Mouse (Mus musculus) heart, embryonic 15.5 days (tissue): Measurements from ENCODE around the gene Pus10. TPM values are rescaled to one million over a fixed set of nuclear protein-coding genes. Genes with fewer than 3 reads are reported as not detected.

Experiments used
- ATAC-seq: fragments of 200-750 bp; cut with Nextera tagmentation; replicated peaks from 2 replicates; pipeline ENCODE4 v1.8.0; 2017; ENCODE audit warnings: low read depth, moderate TSS enrichment; ENCODE audit not compliant: insufficient number of reproducible peaks, insufficient read depth, low FRiP score
- H3K27ac ChIP-seq: fragments of 300-500 bp; sonication (generic); 2 replicates; pipeline ENCODE4 v1.5.1; 2015; ENCODE audit warnings: mild to moderate bottlenecking, inconsistent platforms
- H3K27me3 ChIP-seq: fragments of 300-500 bp; sonication (generic); 2 replicates; pipeline ENCODE4 v1.6.1; 2015; ENCODE audit warnings: inconsistent platforms
- H3K36me3 ChIP-seq: fragments of 300-500 bp; sonication (generic); 2 replicates; pipeline ENCODE4 v1.6.1; 2015; ENCODE audit warnings: mild to moderate bottlenecking, inconsistent platforms
- H3K4me1 ChIP-seq: fragments of 300-500 bp; sonication (generic); replicated peaks from 2 replicates; pipeline ENCODE4 v1.6.1; 2015; ENCODE audit warnings: inconsistent platforms
- H3K4me2 ChIP-seq: fragments of 300-500 bp; sonication (generic); 2 replicates; pipeline ENCODE4 v1.6.1; 2015; ENCODE audit warnings: inconsistent platforms, mild to moderate bottlenecking, moderate library complexity
- H3K4me3 ChIP-seq: fragments of 300-500 bp; sonication (generic); 2 replicates; pipeline ENCODE4 v1.5.1; 2015; ENCODE audit warnings: mild to moderate bottlenecking, inconsistent platforms
- H3K9ac ChIP-seq: fragments of 300-500 bp; sonication (generic); 2 replicates; pipeline ENCODE4 v1.6.1; 2015; ENCODE audit warnings: mild to moderate bottlenecking, inconsistent platforms
- H3K9me3 ChIP-seq: fragments of 300-500 bp; sonication (generic); replicated peaks from 2 replicates; pipeline ENCODE4 v1.6.1; 2016; ENCODE audit warnings: inconsistent platforms
- WGBS: fragments of 180-500 bp; shearing (Covaris S2); methylation state at CpG from one replicate; pipeline ENCODE4 v1.1.7; 2015; ENCODE audit warnings: mixed read lengths; 5-methylcytosine and 5-hydroxymethylcytosine counted together
- polyA plus RNA-seq: library from polyadenylated mRNA; unstranded; fragments of >200 nt; fragmentation: Nextera tagmentation; extraction: Ambion mirVana; gene quantifications from 2 replicates; pipeline ENCODE4 v1.2.1, GENCODE M21; 2015

Gene Pus10
- polyA plus RNA-seq, 1 experiment from 2014 or later = 10.3 TPM

GRCm38 (mm10) chr11:23665798-23666501 is 476 bp downstream of the Pus10 start, which contains the start of gene Pex13:
Gene Pex13 (minus strand): TSS chr11:23665959.
- Histone ChIP-seq H3K27me3 (no peaks in the 10 kb centered on the region), H3K4me1 (peaks cover 10% of the 10 kb centered on the region), H3K9me3 (no peaks in the 10 kb centered on the region), H3K4me2 (peak within 1 kb of the TSS; percentile 68), H3K9ac (peak within 1 kb of the TSS; percentile 88), H3K4me3 (peak within 1 kb of the TSS; percentile 80), H3K36me3 (no peaks in the 10 kb centered on the region), H3K27ac (peak within 1 kb of the TSS; percentile 96)
- ATAC-seq = peak; percentile 95
- under 1% methylated on average over 48 of the region's 49 CpGs for WGBS

- no peaks in the 10 kb centered on the region for H3K36me3 ChIP-seq
- H3K27ac ChIP-seq = peak overlapping the region; percentile 96
- peaks cover 12% of the 10 kb centered on the region for H3K4me1 ChIP-seq
- peak; percentile 18 for ATAC-seq
- H3K4me2 ChIP-seq = peak overlapping the region; percentile 68
- H3K27me3 ChIP-seq = no peaks in the 10 kb centered on the region
- peak overlapping the region; percentile 80 for H3K4me3 ChIP-seq
- no peaks in the 10 kb centered on the region for H3K9me3 ChIP-seq
- H3K9ac ChIP-seq = peak overlapping the region; percentile 88
- 6% methylated on average over 5 of the region's 5 CpGs for WGBS
Observed at GRCm38 (mm10) chr11:23666526-23666925, 1.1 kb downstream of the Pus10 start.

GRCm38 (mm10) chr11:23667128-23667527 is 1.7 kb downstream of the Pus10 start:
- no peak overlapping the region for H3K9ac ChIP-seq
- no peak for ATAC-seq
- H3K36me3 ChIP-seq = 0 out of 2 replicates have a peak, but pooled peaks cover 1% of the 10 kb centered on the region
- H3K9me3 ChIP-seq = no peaks in the 10 kb centered on the region
- H3K27me3 ChIP-seq = no peaks in the 10 kb centered on the region
- WGBS = 42% methylated on average over 3 of the region's 3 CpGs
- H3K4me2 ChIP-seq = peak overlapping the region; percentile 68
- no peak overlapping the region for H3K27ac ChIP-seq
- H3K4me1 ChIP-seq = peaks cover 12% of the 10 kb centered on the region
- H3K4me3 ChIP-seq = peak overlapping the region; percentile 80

GRCm38 (mm10) chr11:23672256-23672749 is 6.8 kb downstream of the Pus10 start:
- H3K36me3 ChIP-seq = peaks cover 35% of the 10 kb centered on the region
- no peak overlapping the region for H3K4me3 ChIP-seq
- no peak for ATAC-seq
- H3K9me3 ChIP-seq = no peaks in the 10 kb centered on the region
- 86% methylated on average over 4 of the region's 4 CpGs for WGBS
- no peak overlapping the region for H3K9ac ChIP-seq
- no peaks in the 10 kb centered on the region for H3K27me3 ChIP-seq
- H3K4me2 ChIP-seq = no peak overlapping the region
- H3K4me1 ChIP-seq = peaks cover 3% of the 10 kb centered on the region; the same call in 1 of the 2 replicates
- no peak overlapping the region for H3K27ac ChIP-seq

- 0 out of 2 replicates have a peak, but pooled peaks cover 1% of the 10 kb centered on the region for H3K4me1 ChIP-seq
- H3K27ac ChIP-seq = no peak overlapping the region
- no peaks in the 10 kb centered on the region for H3K27me3 ChIP-seq
- 94% methylated on average over 5 of the region's 5 CpGs for WGBS
- H3K4me3 ChIP-seq = no peak overlapping the region
- H3K9ac ChIP-seq = no peak overlapping the region
- ATAC-seq = no peak
- H3K36me3 ChIP-seq = peaks cover 49% of the 10 kb centered on the region
- no peak overlapping the region for H3K4me2 ChIP-seq
- H3K9me3 ChIP-seq = no peaks in the 10 kb centered on the region
Observed at GRCm38 (mm10) chr11:23676100-23676499, 10.6 kb downstream of the Pus10 start.

- H3K9ac ChIP-seq = no peak overlapping the region
- H3K27ac ChIP-seq = no peak overlapping the region
- 43% methylated on average over 3 of the region's 3 CpGs for WGBS
- no peak for ATAC-seq
- H3K4me2 ChIP-seq = no peak overlapping the region
- H3K27me3 ChIP-seq = no peaks in the 10 kb centered on the region
- no peaks in the 10 kb centered on the region for H3K4me1 ChIP-seq
- no peaks in the 10 kb centered on the region for H3K9me3 ChIP-seq
- H3K36me3 ChIP-seq = peaks cover 40% of the 10 kb centered on the region
- no peak overlapping the region for H3K4me3 ChIP-seq
Observed at GRCm38 (mm10) chr11:23679044-23679642, 13.7 kb downstream of the Pus10 start.

GRCm38 (mm10) chr11:23680435-23680950 is 15.0 kb downstream of the Pus10 start:
- H3K4me3 ChIP-seq = no peak overlapping the region
- 80% methylated on average over 6 of the region's 6 CpGs for WGBS
- no peaks in the 10 kb centered on the region for H3K27me3 ChIP-seq
- no peaks in the 10 kb centered on the region for H3K4me1 ChIP-seq
- ATAC-seq = no peak
- no peak overlapping the region for H3K27ac ChIP-seq
- H3K9ac ChIP-seq = no peak overlapping the region
- no peak overlapping the region for H3K4me2 ChIP-seq
- H3K9me3 ChIP-seq = no peaks in the 10 kb centered on the region
- peaks cover 35% of the 10 kb centered on the region; the same call in 1 of the 2 replicates for H3K36me3 ChIP-seq

- no peak overlapping the region for H3K27ac ChIP-seq
- no peak overlapping the region for H3K4me3 ChIP-seq
- H3K9me3 ChIP-seq = no peaks in the 10 kb centered on the region
- no peak overlapping the region for H3K9ac ChIP-seq
- 85% methylated on average over 5 of the region's 5 CpGs for WGBS
- H3K36me3 ChIP-seq = peaks cover 22% of the 10 kb centered on the region; the same call in 1 of the 2 replicates
- no peak for ATAC-seq
- H3K4me2 ChIP-seq = no peak overlapping the region
- no peaks in the 10 kb centered on the region for H3K27me3 ChIP-seq
- no peaks in the 10 kb centered on the region for H3K4me1 ChIP-seq
Observed at GRCm38 (mm10) chr11:23682561-23682960, 17.1 kb downstream of the Pus10 start.

GRCm38 (mm10) chr11:23686671-23687070 is 21.2 kb downstream of the Pus10 start:
- no peak overlapping the region for H3K4me2 ChIP-seq
- H3K4me3 ChIP-seq = no peak overlapping the region
- H3K36me3 ChIP-seq = peaks cover 6% of the 10 kb centered on the region; the same call in 1 of the 2 replicates
- H3K4me1 ChIP-seq = no peaks in the 10 kb centered on the region
- H3K27ac ChIP-seq = no peak overlapping the region
- WGBS = 72% methylated on average over 5 of the region's 5 CpGs
- no peaks in the 10 kb centered on the region for H3K27me3 ChIP-seq
- ATAC-seq = no peak
- no peaks in the 10 kb centered on the region for H3K9me3 ChIP-seq
- no peak overlapping the region for H3K9ac ChIP-seq

- H3K9me3 ChIP-seq = no peaks in the 10 kb centered on the region
- no peaks in the 10 kb centered on the region for H3K4me1 ChIP-seq
- H3K9ac ChIP-seq = no peak overlapping the region
- ATAC-seq = no peak
- 86% methylated on average over 1 of the region's 1 CpGs for WGBS
- no peak overlapping the region for H3K27ac ChIP-seq
- H3K4me2 ChIP-seq = no peak overlapping the region
- H3K4me3 ChIP-seq = no peak overlapping the region
- H3K27me3 ChIP-seq = no peaks in the 10 kb centered on the region
- no peaks in the 10 kb centered on the region for H3K36me3 ChIP-seq
Observed at GRCm38 (mm10) chr11:23688060-23688459, 22.6 kb downstream of the Pus10 start.

GRCm38 (mm10) chr11:23693286-23693685 is 27.8 kb downstream of the Pus10 start:
- H3K4me3 ChIP-seq = no peak overlapping the region
- H3K9me3 ChIP-seq = no peaks in the 10 kb centered on the region
- H3K9ac ChIP-seq = no peak overlapping the region
- H3K27me3 ChIP-seq = no peaks in the 10 kb centered on the region
- H3K4me1 ChIP-seq = no peaks in the 10 kb centered on the region
- H3K27ac ChIP-seq = no peak overlapping the region
- ATAC-seq = no peak
- H3K36me3 ChIP-seq = no peaks in the 10 kb centered on the region
- WGBS = 92% methylated on average over 2 of the region's 2 CpGs
- no peak overlapping the region for H3K4me2 ChIP-seq
